Mouse (Mus musculus): ENCODE measurements around the gene Camta1.

Gene Camta1

GRCm38 (mm10) chr4:150939991-150940651 is 921.6 kb downstream of the Camta1 start:
- DNase-seq (ENCODE audit: low read depth, low spot score) = no peak

GRCm38 (mm10) chr4:150938063-150938452 is 923.6 kb downstream of the Camta1 start:
- no peak for DNase-seq (ENCODE audit: low read depth, low spot score)

GRCm38 (mm10) chr4:150937293-150938062 is 924.2 kb downstream of the Camta1 start:
- no peak for DNase-seq (ENCODE audit: low read depth, low spot score)

- DNase-seq (ENCODE audit: low read depth, low spot score) = no peak
Observed at GRCm38 (mm10) chr4:150933503-150933902, 928.2 kb downstream of the Camta1 start.

GRCm38 (mm10) chr4:150927789-150928188 is 933.9 kb downstream of the Camta1 start:
- no peak for DNase-seq (ENCODE audit: low read depth, low spot score)

- no peak for DNase-seq (ENCODE audit: low read depth, low spot score)
Observed at GRCm38 (mm10) chr4:150926924-150927705, 934.6 kb downstream of the Camta1 start.

- peak; percentile 66 for DNase-seq (ENCODE audit: low read depth, low spot score)
Observed at GRCm38 (mm10) chr4:150925923-150926322, 935.8 kb downstream of the Camta1 start.

GRCm38 (mm10) chr4:150924936-150925335 is 936.7 kb downstream of the Camta1 start:
- DNase-seq (ENCODE audit: low read depth, low spot score) = no peak

- no peak for DNase-seq (ENCODE audit: low read depth, low spot score)
Observed at GRCm38 (mm10) chr4:150924308-150924707, 937.4 kb downstream of the Camta1 start.

GRCm38 (mm10) chr4:150921206-150921605 is 940.5 kb downstream of the Camta1 start:
- DNase-seq (ENCODE audit: low read depth, low spot score) = no peak

- no peak for DNase-seq (ENCODE audit: low read depth, low spot score)
Observed at GRCm38 (mm10) chr4:150917336-150918027, 944.2 kb downstream of the Camta1 start.

- no peak for DNase-seq (ENCODE audit: low read depth, low spot score)
Observed at GRCm38 (mm10) chr4:150915181-150915906, 946.3 kb downstream of the Camta1 start.

GRCm38 (mm10) chr4:150914290-150914733 is 947.4 kb downstream of the Camta1 start, which contains the start of the genes Park7 and Tnfrsf9:
TSS of gene Park7 (minus strand) at chr4:150914437.
TSS of gene Tnfrsf9 (plus strand) at chr4:150914562.
- peak; percentile 92 for DNase-seq (ENCODE audit: low read depth, low spot score)

GRCm38 (mm10) chr4:150913743-150914142 is 947.9 kb downstream of the Camta1 start:
- no peak for DNase-seq (ENCODE audit: low read depth, low spot score)

GRCm38 (mm10) chr4:150910164-150910951 is 951.3 kb downstream of the Camta1 start:
- DNase-seq (ENCODE audit: low read depth, low spot score) = no peak

GRCm38 (mm10) chr4:150909451-150910156 is 952.1 kb downstream of the Camta1 start:
- DNase-seq (ENCODE audit: low read depth, low spot score) = peak; percentile 96

- peak; percentile 78 for DNase-seq (ENCODE audit: low read depth, low spot score)
Observed at GRCm38 (mm10) chr4:150908512-150908911, 953.2 kb downstream of the Camta1 start.

- no peak for DNase-seq (ENCODE audit: low read depth, low spot score)
Observed at GRCm38 (mm10) chr4:150907099-150907498, 954.6 kb downstream of the Camta1 start.

GRCm38 (mm10) chr4:150903091-150903742 is 958.5 kb downstream of the Camta1 start:
- no peak for DNase-seq (ENCODE audit: low read depth, low spot score)
